Mouse (Mus musculus) CD4-positive, CD25-positive, alpha-beta regulatory T cell, adult 4 months (primary cell): ENCODE measurements around the gene Mfsd5. TPM values are rescaled to one million over a fixed set of nuclear protein-coding genes. Genes with fewer than 3 reads are reported as not detected.

ENCODE experiments used
- ATAC-seq: one replicate; pipeline ENCODE4 v1.8.0; 2017
- polyA plus RNA-seq, 2 experiments: library from polyadenylated mRNA; unstranded; fragments of 100-300 nt; shearing (Covaris generic); gene quantifications; one replicate each; pipeline ENCODE4 v1.2.1; 2017

Mfsd5 gene
- polyA plus RNA-seq, 2 experiments from 2014 or later: 28.3 to 31.4 TPM

DNA sequence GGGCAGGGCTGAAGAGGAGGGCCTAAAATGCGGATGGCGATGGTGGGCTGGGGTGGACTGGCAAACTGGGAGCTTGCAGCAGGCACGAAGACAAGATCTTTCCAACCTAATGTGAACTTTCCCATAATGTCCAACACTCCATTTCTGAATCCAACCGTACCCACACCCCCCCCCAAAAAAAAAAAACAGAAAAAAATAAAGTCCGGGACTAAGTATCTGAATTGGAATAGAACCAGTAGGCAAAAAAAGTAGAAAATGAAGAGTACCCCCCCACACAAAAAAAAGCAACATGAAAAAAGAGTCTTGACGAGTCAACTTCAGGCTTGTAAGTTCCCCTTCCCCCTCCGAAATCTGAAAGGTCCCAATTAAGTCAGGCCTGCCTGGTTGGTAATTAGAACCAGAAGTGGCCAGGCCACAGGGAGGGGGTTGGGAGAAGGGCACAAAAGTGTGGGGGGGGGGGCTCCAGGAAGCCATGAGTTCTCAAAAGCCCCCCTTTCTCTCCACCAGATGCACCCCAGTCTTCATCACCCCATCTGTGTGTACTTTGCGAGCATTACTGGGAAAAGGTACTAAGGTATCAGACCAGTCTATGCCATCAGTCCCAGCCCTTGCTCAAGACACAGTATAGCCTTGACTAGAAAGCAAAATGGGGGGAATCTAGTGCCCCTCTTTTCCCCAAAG is 31.0 kb upstream of the Mfsd5 start:
- ATAC-seq: no peak

DNA sequence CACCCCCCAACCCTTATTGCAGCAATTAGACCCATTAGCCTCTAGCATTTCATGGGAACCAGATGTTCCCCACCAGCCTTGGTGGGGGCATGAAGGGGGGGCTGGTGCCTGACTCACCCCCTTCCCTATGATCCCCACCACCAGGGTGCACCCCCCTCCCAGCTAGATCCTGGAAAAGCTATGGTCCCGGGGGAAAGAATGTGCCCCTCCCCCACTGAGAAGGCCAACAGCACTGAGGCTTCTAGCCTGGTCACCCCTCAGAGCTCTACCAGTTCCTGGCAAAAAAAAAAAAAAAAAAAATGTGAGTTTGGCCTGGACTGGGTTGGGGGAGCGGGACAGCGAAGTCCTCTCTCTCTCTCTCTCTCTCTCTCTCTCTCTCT is 30.5 kb upstream of the Mfsd5 start:
- ATAC-seq: no peak

- ATAC-seq: no peak
Observed at GRCm38 (mm10) chr15:102249251-102249691, 30.0 kb upstream of the Mfsd5 start.

- no peak for ATAC-seq
Observed at GRCm38 (mm10) chr15:102249967-102250366, 29.3 kb upstream of the Mfsd5 start.

DNA sequence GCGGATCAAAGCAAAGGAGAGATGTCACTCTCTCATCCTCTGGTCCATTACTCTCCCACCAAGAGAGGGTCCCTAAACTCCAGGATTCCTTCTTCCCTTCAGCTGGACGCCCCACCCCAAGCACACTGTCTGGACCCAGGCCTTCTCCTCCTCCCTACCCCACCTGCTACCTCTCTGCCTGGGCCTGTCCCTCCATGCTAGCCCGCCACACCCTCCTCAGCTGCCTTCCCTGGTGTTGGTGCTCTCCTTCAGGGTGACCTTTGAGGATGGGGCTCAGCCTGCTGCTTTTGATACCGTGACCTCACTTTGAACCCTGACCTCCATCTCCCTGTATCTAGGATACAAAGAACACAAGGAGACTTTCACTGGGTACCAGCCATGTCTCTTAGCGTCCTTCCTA is 28.7 kb upstream of the Mfsd5 start:
- no peak for ATAC-seq

DNA sequence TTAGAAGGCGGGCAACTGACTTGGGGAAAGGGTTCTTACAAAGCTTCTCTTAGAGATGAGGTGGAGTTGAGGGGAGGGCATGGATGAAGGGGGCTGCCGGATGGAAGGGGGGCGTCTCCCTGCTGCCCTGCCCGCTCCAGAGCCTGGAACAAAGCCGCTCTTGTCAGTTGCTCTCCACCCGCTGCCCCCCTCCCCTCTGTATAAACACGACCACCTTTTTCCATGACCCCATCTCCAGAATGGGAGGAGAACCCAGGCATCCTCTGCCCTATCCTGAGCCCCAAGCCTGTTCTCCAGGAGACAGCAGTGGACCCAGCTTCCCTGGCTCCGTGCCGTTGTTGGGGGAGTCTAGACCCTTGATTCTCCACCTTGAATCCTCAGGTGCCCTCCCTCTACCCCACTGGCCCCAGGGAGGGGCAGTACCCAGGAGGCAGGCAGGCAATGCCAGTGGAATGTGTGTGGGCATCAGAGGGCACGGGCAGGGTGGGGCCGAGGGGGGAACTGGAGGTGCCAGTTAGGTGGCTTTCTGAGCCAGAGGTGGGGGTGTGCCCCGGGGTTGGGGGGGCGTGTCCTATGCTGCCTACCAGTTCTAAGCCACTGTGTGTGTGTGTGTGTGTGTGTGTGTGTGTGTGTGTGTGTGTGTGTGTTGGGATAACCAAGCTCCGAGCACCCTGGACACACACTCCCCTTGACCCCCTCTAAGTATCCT is 23.6 kb upstream of the Mfsd5 start:
- ATAC-seq: no peak

- ATAC-seq: peak; percentile 19
Observed at GRCm38 (mm10) chr15:102256431-102257201, 22.6 kb upstream of the Mfsd5 start.

DNA sequence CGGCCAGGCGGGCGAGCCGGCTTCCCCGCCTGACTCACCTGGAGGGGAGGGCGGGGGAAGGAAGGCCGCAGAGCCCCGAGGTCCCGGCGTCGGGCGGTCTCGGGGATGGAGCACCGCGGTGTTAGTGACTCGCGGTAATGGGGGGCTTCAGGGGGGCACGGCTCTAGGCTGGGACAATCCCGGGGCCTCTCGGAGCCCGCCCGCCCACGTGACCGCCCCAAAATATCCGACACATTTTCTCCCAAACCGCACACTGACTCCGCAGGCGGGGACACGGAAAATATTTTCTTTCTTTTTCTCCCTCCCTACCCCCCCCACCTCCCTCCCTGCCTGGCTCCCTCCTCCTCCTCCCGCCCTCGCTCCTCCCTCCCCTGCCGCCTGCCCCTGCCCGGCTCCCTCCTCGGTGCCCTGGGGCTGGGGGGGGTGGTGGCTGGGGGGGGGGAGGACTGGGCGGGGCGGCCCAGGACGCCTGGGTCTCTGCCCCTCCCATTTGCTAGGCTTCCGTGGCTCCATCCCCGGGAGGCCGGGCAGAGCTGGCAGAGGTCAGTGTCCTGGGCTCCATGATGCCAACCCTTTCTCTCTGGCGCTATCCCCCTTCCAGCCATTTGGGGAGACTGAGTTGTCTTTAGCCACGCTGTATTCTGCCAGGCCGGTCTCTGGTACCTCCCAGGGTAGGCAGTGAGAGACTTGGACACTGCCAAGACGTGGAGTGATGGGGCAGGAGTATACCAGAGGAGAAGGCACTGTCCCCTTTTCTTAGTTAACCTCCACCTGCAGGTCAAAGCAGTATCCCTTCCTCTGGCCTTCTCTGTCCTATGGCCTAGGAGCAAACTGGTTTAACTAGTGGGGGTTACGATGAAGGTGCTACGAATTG is 21.8 kb upstream of the Mfsd5 start, which contains the start of gene Rarg:
TSS of gene Rarg (minus strand) at position 316 of the 874 bp plus-strand sequence.
- ATAC-seq: peak; percentile 61

- no peak for ATAC-seq
Observed at GRCm38 (mm10) chr15:102258076-102258470, 21.2 kb upstream of the Mfsd5 start.

DNA sequence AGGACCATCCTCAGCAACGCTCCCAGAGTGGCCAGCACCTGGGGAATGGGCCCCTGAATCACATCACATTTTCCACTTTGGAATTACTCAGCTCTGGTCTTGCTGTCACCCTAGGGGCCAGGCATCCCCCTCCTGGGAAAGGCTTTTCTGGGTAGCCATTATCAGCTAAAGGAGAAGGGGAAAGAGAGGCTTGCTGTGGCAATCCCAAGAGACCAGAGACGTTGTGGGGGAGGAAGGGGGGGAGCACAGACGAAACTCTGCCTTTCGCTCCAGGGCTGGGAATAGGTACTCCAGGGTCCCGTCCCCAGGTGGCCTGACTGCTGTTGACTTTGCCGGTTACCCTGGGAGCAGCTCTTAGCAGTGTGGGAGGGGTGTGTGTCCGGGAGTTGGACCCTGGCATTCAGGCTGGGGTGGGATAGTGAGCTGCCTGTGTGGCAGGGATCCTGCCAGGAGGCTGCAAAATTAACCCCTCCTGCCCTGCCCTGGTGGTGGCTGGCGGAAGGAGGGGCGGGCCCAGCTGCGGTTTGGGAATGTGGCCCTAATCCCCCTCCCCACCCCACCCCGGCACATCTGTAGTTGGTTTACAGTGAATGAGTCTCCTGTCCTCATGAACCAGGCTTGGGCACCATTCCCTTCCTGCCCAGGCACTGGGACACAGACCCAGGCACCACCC is 20.5 kb upstream of the Mfsd5 start:
- ATAC-seq: no peak

DNA sequence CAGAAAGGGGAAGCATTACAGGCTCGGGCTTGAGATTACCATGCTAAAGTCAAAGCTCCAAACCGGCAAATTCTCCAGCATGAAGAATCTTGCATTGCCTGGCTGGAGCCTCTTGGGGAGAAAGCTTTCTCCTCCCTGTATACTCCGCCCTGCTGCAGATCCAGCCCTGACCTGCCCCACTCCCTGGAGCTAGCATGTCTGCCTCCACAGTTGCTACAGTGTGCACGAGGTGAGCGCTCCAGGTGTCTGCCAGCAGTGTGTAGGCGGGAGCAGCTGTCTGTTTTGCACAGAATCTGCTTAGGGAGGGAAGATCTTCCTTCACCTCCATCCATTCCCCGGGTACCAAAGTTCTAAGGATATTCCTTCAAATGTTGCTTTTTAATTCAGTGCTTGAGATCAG is 16.7 kb upstream of the Mfsd5 start:
- ATAC-seq: peak; percentile 10

GRCm38 (mm10) chr15:102263037-102263436 is 16.2 kb upstream of the Mfsd5 start:
- peak; percentile 97 for ATAC-seq

GRCm38 (mm10) chr15:102265548-102265947 is 13.7 kb upstream of the Mfsd5 start:
- no peak for ATAC-seq

DNA sequence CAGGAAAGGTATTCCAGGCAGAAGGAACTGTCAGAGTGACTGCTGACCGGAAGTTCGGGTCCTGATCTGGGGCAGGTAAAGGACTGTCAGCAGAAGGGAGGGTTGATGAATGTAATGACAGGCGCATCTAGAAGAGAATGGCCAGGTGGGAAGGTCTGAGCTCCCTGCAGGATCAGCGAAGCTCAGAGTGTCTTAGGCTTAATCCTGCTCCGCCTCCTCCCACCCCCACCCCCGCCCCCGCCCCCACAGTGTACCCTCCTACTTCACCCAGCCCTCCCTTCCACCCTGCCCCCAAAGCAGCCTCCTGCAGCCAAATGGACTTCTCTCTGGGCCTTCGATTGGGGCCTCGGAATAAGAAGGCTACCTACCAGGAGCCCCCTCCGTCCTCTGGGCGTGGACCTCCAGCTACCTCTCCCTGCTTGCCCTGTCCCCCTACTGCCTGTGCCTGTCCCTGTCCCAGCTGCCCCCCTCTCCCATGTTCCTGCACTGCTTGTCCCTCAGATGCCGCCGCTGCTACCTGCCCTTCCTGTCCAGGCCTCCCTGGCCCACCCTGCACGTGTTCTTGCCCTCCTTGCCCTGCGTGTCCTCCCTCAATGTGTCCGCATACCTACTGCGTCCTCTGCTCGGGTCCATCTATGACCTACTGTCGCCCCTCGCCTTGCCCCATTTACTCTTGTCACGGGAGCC is 8.8 kb upstream of the Mfsd5 start, which contains the start of gene Gm9918:
TSS of gene Gm9918 (plus strand) at position 290 of the 687 bp plus-strand sequence.
- no peak for ATAC-seq

DNA sequence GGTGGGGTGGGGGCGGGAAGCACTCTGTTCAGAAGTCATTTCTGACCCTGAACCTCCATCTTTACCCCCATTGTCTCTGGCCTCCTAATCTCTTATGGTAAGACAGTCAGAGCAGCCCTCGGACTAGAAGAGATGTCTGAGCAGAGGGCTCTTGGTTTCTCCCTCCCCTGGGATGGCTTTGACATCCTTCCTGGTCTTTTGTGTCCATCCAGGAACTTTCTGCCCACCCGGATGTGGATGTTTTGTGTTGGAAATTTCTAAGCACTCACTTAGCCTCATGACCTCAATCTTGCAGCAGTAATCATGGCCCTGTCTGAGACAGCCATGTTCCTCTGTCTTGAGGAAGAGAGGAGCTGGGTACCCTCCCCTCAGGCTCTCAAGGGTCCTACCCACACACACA is 7.8 kb upstream of the Mfsd5 start:
- ATAC-seq: no peak

GRCm38 (mm10) chr15:102273982-102274716 is 5.1 kb upstream of the Mfsd5 start:
- no peak for ATAC-seq

DNA sequence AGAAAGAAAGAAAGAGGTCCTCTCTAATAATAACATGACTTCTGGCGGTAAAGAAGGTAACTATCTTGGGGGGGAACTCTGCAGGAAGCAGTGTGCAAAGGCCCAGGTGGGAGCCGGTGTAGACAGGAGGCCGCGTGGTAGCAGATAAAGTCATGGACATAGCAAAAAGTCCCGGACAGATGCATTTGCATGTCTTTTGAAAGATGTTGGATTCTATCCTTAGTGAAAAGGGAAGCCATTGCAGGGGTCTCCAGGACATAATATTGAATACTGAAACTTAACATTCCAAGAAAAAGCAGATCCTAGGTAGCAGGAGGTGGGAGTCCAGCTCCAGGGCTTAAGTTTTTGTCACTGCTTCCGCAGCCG is 545 bp upstream of the Mfsd5 start:
- ATAC-seq: no peak

DNA sequence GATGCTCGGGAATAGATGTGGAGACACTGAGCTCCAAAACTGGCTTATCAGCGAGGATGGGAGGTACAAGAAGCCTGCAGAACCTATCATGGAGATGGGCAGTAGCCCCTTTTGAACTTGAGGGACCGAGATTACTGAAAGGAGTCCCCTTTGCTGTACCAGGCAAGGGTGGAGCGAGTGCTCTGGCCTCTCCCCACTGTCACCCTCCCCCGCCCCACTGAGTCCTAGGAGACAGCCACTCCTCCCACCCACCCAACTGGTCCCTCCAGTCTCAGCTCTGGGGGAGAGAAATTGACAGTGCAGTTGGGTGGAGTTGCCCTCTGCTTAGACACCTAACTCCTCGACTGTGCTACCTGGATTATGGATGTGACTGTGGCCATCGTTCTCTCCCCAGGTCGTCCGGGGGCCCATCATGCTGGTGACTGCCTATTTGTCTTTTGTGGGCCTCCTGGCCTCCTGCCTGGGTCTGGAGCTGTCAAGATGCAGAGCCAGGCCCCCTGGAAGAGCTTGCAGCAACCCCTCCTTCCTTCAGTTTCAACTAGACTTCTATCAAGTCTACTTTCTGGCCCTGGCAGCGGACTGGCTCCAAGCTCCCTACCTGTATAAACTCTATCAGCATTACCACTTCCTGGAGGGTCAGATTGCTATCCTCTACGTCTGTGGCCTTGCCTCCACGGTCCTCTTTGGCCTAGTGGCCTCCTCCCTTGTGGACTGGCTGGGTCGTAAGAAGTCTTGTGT is 698 bp downstream of the Mfsd5 start:
- no peak for ATAC-seq

DNA sequence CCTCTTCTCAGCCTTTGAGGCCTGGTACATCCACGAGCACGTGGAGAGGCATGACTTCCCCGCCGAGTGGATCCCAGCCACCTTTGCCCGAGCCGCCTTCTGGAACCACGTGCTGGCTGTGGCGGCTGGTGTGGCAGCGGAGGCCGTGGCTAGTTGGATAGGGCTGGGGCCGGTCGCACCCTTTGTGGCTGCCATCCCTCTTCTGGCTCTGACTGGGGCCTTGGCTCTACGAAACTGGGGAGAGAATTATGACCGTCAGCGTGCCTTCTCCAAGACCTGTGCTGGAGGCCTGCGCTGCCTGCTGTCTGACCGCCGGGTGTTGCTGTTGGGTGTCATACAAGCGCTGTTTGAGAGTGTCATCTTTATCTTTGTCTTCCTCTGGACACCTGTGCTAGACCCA is 1.4 kb downstream of the Mfsd5 start:
- no peak for ATAC-seq
